Mouse (Mus musculus) heart, embryonic 14.5 days (tissue): ENCODE measurements at regions not wholly inside any gene's neighbourhood (a gene's known extent, or its start where the extent isn't known, plus 50 kb on each side); places are given as distances from the start of the nearest gene placed in this dataset.

Experiments used
- ATAC-seq: fragments of 200-750 bp; cut with Nextera tagmentation; 2 replicates; pipeline ENCODE4 v1.8.0; 2017; ENCODE audit warnings: low read depth, moderate TSS enrichment; ENCODE audit not compliant: insufficient number of reproducible peaks, insufficient read depth, low FRiP score
- H3K27ac ChIP-seq, 2 experiments: fragments of 200-500 bp in 1 of 2; fragments of 300-500 bp in 1 of 2; sonication (generic) in 1 of 2; replicated peaks in 1 of 2; 2 replicates each; pipeline ENCODE4 v1.5.1; 2012 to 2014; ENCODE audit warnings: low read depth in 2 of 2, low read length in 2 of 2, control low read depth in 1 of 2, mild to moderate bottlenecking in 1 of 2, mixed read lengths in 1 of 2; ENCODE audit not compliant: control insufficient read depth in 1 of 2, insufficient read depth in 1 of 2
- H3K27me3 ChIP-seq: fragments of 300-500 bp; sonication (generic); 2 replicates; pipeline ENCODE4 v1.6.1; 2014; ENCODE audit warnings: mild to moderate bottlenecking, low read length, control low read depth; ENCODE audit not compliant: control insufficient read depth, insufficient read depth
- H3K36me3 ChIP-seq: fragments of 300-500 bp; sonication (generic); 2 replicates; pipeline ENCODE4 v1.6.1; 2014; ENCODE audit warnings: mild to moderate bottlenecking, control low read depth, low read length, mixed read lengths; ENCODE audit not compliant: control insufficient read depth, insufficient read depth
- H3K4me1 ChIP-seq, 2 experiments: fragments of 200-500 bp in 1 of 2; fragments of 300-500 bp in 1 of 2; sonication (generic) in 1 of 2; 2 replicates each; pipeline ENCODE4 v1.6.1; 2012 to 2014; ENCODE audit warnings: low read length in 2 of 2, control low read depth in 1 of 2, mixed read lengths in 1 of 2; ENCODE audit not compliant: control insufficient read depth in 2 of 2, insufficient read depth in 2 of 2
- H3K4me2 ChIP-seq: fragments of 300-500 bp; sonication (generic); 2 replicates; pipeline ENCODE4 v1.6.1; 2014; ENCODE audit warnings: mild to moderate bottlenecking, low read length
- H3K4me3 ChIP-seq, 2 experiments: fragments of 200-500 bp in 1 of 2; fragments of 300-500 bp in 1 of 2; sonication (generic) in 1 of 2; 2 replicates each; pipeline ENCODE4 v1.5.1; 2012 to 2014; ENCODE audit warnings: low read length in 2 of 2, mild to moderate bottlenecking in 2 of 2, control low read depth in 1 of 2, low read depth in 1 of 2, moderate library complexity in 1 of 2; ENCODE audit not compliant: control insufficient read depth in 1 of 2, insufficient read depth in 1 of 2
- H3K9ac ChIP-seq: fragments of 300-500 bp; sonication (generic); 2 replicates; pipeline ENCODE4 v1.6.1; 2014; ENCODE audit warnings: mild to moderate bottlenecking, low read length
- H3K9me3 ChIP-seq: fragments of 300-500 bp; sonication (generic); 2 replicates; pipeline ENCODE4 v1.6.1; 2016; ENCODE audit warnings: low read length, control low read depth; ENCODE audit not compliant: control insufficient read depth
- WGBS: fragments of 180-500 bp; shearing (Covaris S2); extraction: QIAGEN DNeasy Blood & Tissue Kit; methylation state at CpG from one replicate; pipeline ENCODE4 v1.1.7; 2014; 5-methylcytosine and 5-hydroxymethylcytosine counted together

GRCm38 (mm10) chr11:84634990-84635389, 109.7 kb upstream of the Lhx1 start:
- H3K27ac ChIP-seq: no peak overlapping the region
- H3K9ac ChIP-seq: no peak overlapping the region
- no peak overlapping the region for H3K4me3 ChIP-seq
- 12% methylated on average over 3 of the region's 4 CpGs for WGBS
- no peaks in the 10 kb centered on the region for H3K9me3 ChIP-seq
- H3K4me2 ChIP-seq: no peak overlapping the region
- H3K4me1 ChIP-seq: no peaks in the 10 kb centered on the region
- no peaks in the 10 kb centered on the region for H3K36me3 ChIP-seq
- H3K27me3 ChIP-seq: peaks cover 25% of the 10 kb centered on the region
- ATAC-seq: no peak

DNA sequence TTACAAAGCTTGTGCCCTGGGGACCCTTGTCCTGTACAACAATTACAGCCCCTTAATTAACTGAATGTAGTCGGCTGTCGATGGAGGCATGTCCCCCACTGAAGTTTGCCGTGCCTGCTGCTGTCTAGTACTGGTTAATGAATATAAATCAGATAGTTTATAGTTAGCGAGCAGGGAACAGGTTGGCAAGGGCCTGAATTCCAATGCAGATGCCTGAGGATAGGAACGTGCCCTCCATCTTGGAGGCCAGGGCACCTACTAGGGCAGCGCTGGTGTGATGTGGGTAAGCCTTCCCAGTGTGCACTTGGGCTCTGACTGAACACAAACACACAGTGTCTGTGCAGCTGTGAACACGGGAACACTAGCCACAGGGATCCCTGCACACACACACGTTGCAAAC, 108.0 kb upstream of the Lhx1 start:
- Histone ChIP-seq H3K9me3 (no peaks in the 10 kb centered on the region), H3K36me3 (no peaks in the 10 kb centered on the region), H3K4me3 (no peak overlapping the region), H3K4me2 (no peak overlapping the region), H3K27me3 (peaks cover 10% of the 10 kb centered on the region), H3K9ac (no peak overlapping the region), H3K27ac (no peak overlapping the region), H3K4me1 (no peaks in the 10 kb centered on the region)
- 70% methylated on average over 8 of the region's 8 CpGs for WGBS
- ATAC-seq: no peak

- WGBS: 79% methylated on average over 2 of the region's 2 CpGs
- Histone ChIP-seq H3K27me3 (no peaks in the 10 kb centered on the region), H3K9ac (no peak overlapping the region), H3K27ac (no peak overlapping the region), H3K4me2 (no peak overlapping the region), H3K9me3 (no peaks in the 10 kb centered on the region), H3K36me3 (no peaks in the 10 kb centered on the region), H3K4me3 (no peak overlapping the region), H3K4me1 (no peaks in the 10 kb centered on the region)
- ATAC-seq: no peak
These were observed 102.8 kb upstream of the Lhx1 start for GRCm38 (mm10) chr11:84628111-84628510.

DNA sequence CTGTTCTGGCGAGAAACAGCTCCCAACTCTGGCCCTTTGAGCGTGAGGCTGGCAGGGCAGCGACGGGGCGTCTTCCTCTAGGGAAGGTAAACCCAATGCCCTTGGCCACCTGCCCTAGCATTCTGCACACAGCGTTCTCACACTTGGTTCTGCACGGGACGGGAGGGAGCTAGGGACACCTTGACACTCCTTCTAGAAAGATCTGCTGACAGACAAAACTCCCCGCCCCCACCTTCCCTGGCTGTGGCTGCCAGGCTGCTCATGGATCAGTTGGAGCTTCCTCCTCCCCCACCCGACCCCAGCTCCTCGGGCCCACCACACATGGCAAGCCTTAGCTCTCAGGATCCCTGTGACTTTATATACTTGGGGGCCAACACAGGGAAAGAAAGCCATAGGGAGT, 102.3 kb upstream of the Lhx1 start:
- WGBS: 71% methylated on average over 11 of the region's 11 CpGs
- Histone ChIP-seq H3K4me1 (no peaks in the 10 kb centered on the region), H3K36me3 (no peaks in the 10 kb centered on the region), H3K4me3 (no peak overlapping the region), H3K9ac (no peak overlapping the region), H3K27me3 (no peaks in the 10 kb centered on the region), H3K27ac (no peak overlapping the region), H3K4me2 (no peak overlapping the region), H3K9me3 (no peaks in the 10 kb centered on the region)
- ATAC-seq: no peak

GRCm38 (mm10) chr11:84627259-84627658, 101.9 kb upstream of the Lhx1 start:
- no peak for ATAC-seq
- Histone ChIP-seq H3K36me3 (no peaks in the 10 kb centered on the region), H3K4me3 (no peak overlapping the region), H3K4me2 (no peak overlapping the region), H3K27me3 (no peaks in the 10 kb centered on the region), H3K4me1 (no peaks in the 10 kb centered on the region), H3K9me3 (no peaks in the 10 kb centered on the region), H3K27ac (no peak overlapping the region), H3K9ac (no peak overlapping the region)
- WGBS: 61% methylated on average over 2 of the region's 2 CpGs

- Histone ChIP-seq H3K36me3 (no peaks in the 10 kb centered on the region), H3K4me3 (no peak overlapping the region), H3K4me2 (no peak overlapping the region), H3K9me3 (no peaks in the 10 kb centered on the region), H3K27ac (no peak overlapping the region), H3K9ac (no peak overlapping the region), H3K4me1 (no peaks in the 10 kb centered on the region), H3K27me3 (no peaks in the 10 kb centered on the region)
- no peak for ATAC-seq
- 21% methylated on average over 5 of the region's 5 CpGs for WGBS
These were observed 98.8 kb upstream of the Lhx1 start for GRCm38 (mm10) chr11:84624100-84624499.

- no peak for ATAC-seq
- 87% methylated on average over 4 of the region's 4 CpGs for WGBS
- Histone ChIP-seq H3K4me3 (no peak overlapping the region), H3K36me3 (no peaks in the 10 kb centered on the region), H3K4me2 (no peak overlapping the region), H3K4me1 (no peaks in the 10 kb centered on the region), H3K27ac (no peak overlapping the region), H3K9ac (no peak overlapping the region), H3K9me3 (0 out of 2 replicates have a peak, but pooled peaks cover 3% of the 10 kb centered on the region), H3K27me3 (no peaks in the 10 kb centered on the region)
These were observed 94.4 kb upstream of the Lhx1 start for GRCm38 (mm10) chr11:84619713-84620112.

DNA sequence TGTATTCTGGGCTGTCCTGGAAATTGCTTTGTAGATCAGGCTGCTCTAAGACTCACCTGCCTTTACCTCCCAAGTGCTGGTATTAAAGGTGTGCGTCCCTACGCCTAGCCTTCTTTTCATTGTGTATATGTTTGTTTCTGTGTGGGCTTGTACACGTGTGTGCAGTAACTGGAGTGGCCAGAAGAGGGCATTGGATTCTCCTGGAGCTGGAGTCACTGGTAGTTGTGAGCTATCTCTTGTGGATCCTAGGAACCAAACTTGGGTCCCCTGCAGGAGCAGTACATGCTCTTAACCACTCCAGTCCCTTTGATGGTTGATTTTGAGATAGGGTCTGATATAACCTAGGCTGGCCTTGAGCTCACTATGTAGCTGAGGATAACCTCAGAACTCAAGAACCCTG, 93.2 kb upstream of the Lhx1 start:
- Histone ChIP-seq H3K9ac (no peak overlapping the region), H3K4me3 (no peak overlapping the region), H3K4me1 (no peaks in the 10 kb centered on the region), H3K4me2 (no peak overlapping the region), H3K9me3 (0 out of 2 replicates have a peak, but pooled peaks cover 3% of the 10 kb centered on the region), H3K36me3 (no peaks in the 10 kb centered on the region), H3K27me3 (no peaks in the 10 kb centered on the region), H3K27ac (no peak overlapping the region)
- ATAC-seq: no peak
- WGBS: 87% methylated on average over 3 of the region's 3 CpGs
